Mouse (Mus musculus) heart, embryonic 10.5 days (tissue): ENCODE data around the gene Srbd1. TPM values are rescaled to one million over a fixed set of nuclear protein-coding genes. Genes with fewer than 3 reads are reported as not detected.
A peak's percentile ranks its signal among the peaks of the same experiment; 100 is the strongest.

Experiments
- DNase-seq: peaks from one replicate; pipeline ENCODE4 v3.0.0-alpha.2; 2017; ENCODE audit warnings: low spot score
- H3K27ac ChIP-seq: fragments of 300-500 bp; sonication (generic); 2 replicates; pipeline ENCODE4 v1.5.1; 2016; ENCODE audit warnings: mild to moderate bottlenecking
- H3K27me3 ChIP-seq: fragments of 300-500 bp; sonication (generic); 2 replicates; pipeline ENCODE4 v1.6.1; 2016; ENCODE audit warnings: mild to moderate bottlenecking; ENCODE audit not compliant: poor library complexity, insufficient read depth, severe bottlenecking
- H3K36me3 ChIP-seq: fragments of 300-500 bp; sonication (generic); 2 replicates; pipeline ENCODE4 v1.6.1; 2016; ENCODE audit warnings: mild to moderate bottlenecking, moderate library complexity
- H3K4me1 ChIP-seq: fragments of 300-500 bp; sonication (generic); 2 replicates; pipeline ENCODE4 v1.6.1; 2016; ENCODE audit warnings: mild to moderate bottlenecking
- H3K4me3 ChIP-seq: fragments of 300-500 bp; sonication (generic); 2 replicates; pipeline ENCODE4 v1.5.1; 2016; ENCODE audit warnings: mild to moderate bottlenecking, moderate library complexity
- H3K9me3 ChIP-seq: fragments of 300-500 bp; sonication (generic); 2 replicates; pipeline ENCODE4 v1.6.1; 2016; ENCODE audit warnings: mild to moderate bottlenecking, moderate library complexity
- WGBS: fragments of 180-500 bp; shearing (Covaris S2); methylation state at CpG from one replicate; pipeline ENCODE4 v1.1.7; 2016; 5-methylcytosine and 5-hydroxymethylcytosine counted together
- polyA plus RNA-seq: library from polyadenylated mRNA; unstranded; fragments of >200 nt; fragmentation: Nextera tagmentation; extraction: Ambion mirVana; gene quantifications from 2 replicates; pipeline ENCODE4 v1.2.1, GENCODE M21; 2016

Gene Srbd1
- polyA plus RNA-seq, 1 experiment from 2014 or later = 15.4 TPM

GRCm38 (mm10) chr17:86167320-86168230, 22.6 kb upstream of the Srbd1 start, which contains the start of gene Prkce:
Gene Prkce (plus strand): TSS chr17:86167785.
- under 1% methylated on average over 114 of the region's 115 CpGs for WGBS

GRCm38 (mm10) chr17:86166567-86167319, 21.8 kb upstream of the Srbd1 start:
- H3K36me3 ChIP-seq = 0 out of 2 replicates have a peak, but pooled peaks cover 3% of the 10 kb centered on the region
- H3K4me1 ChIP-seq = peaks cover 49% of the 10 kb centered on the region
- under 1% methylated on average over 46 of the region's 46 CpGs for WGBS

More at GRCm38 (mm10) chr17:86167320-86168230, 22.6 kb upstream of the Srbd1 start, which contains the start of gene Prkce:
- Histone ChIP-seq H3K4me1 (peaks cover 41% of the 10 kb centered on the region), H3K9me3 (no peaks in the 10 kb centered on the region), H3K36me3 (peaks cover 7% of the 10 kb centered on the region), H3K4me3 (peak within 1 kb of the TSS; percentile 93), H3K27me3 (no peaks in the 10 kb centered on the region), H3K27ac (peak within 1 kb of the TSS; percentile 98)
- DNase-seq = peak; percentile 94

GRCm38 (mm10) chr17:86166051-86166566, 21.1 kb upstream of the Srbd1 start:
- 1% methylated on average over 19 of the region's 19 CpGs for WGBS
- H3K27me3 ChIP-seq = no peaks in the 10 kb centered on the region
- no peaks in the 10 kb centered on the region for H3K36me3 ChIP-seq
- peak overlapping the region; percentile 93 for H3K4me3 ChIP-seq
- no peaks in the 10 kb centered on the region for H3K9me3 ChIP-seq
- H3K27ac ChIP-seq = peak overlapping the region; percentile 98
- H3K4me1 ChIP-seq = peaks cover 52% of the 10 kb centered on the region
- DNase-seq = no peak

More at GRCm38 (mm10) chr17:86166567-86167319, 21.8 kb upstream of the Srbd1 start:
- Histone ChIP-seq H3K4me3 (peak overlapping the region; percentile 93), H3K27ac (peak overlapping the region; percentile 98), H3K9me3 (no peaks in the 10 kb centered on the region), H3K27me3 (no peaks in the 10 kb centered on the region)
- DNase-seq = peak; percentile 87

GRCm38 (mm10) chr17:86164416-86164815, 19.4 kb upstream of the Srbd1 start:
- no peak for DNase-seq
- H3K4me3 ChIP-seq = no peak overlapping the region
- WGBS = 82% methylated on average over 7 of the region's 7 CpGs
- H3K9me3 ChIP-seq = no peaks in the 10 kb centered on the region
- H3K27me3 ChIP-seq = no peaks in the 10 kb centered on the region
- H3K36me3 ChIP-seq = no peaks in the 10 kb centered on the region
- H3K4me1 ChIP-seq = peaks cover 35% of the 10 kb centered on the region
- no peak overlapping the region for H3K27ac ChIP-seq

- 52% methylated on average over 15 of the region's 15 CpGs for WGBS
- Histone ChIP-seq H3K36me3 (no peaks in the 10 kb centered on the region), H3K9me3 (no peaks in the 10 kb centered on the region), H3K27ac (peak overlapping the region; percentile 36; the same call in 1 of the 2 replicates), H3K4me1 (peaks cover 27% of the 10 kb centered on the region), H3K27me3 (no peaks in the 10 kb centered on the region), H3K4me3 (no peak overlapping the region)
- DNase-seq = peak; percentile 83
Observed at GRCm38 (mm10) chr17:86162672-86163071, 17.7 kb upstream of the Srbd1 start.

- no peak overlapping the region for H3K4me3 ChIP-seq
- peaks cover 6% of the 10 kb centered on the region for H3K4me1 ChIP-seq
- no peak overlapping the region for H3K27ac ChIP-seq
- no peaks in the 10 kb centered on the region for H3K36me3 ChIP-seq
- 76% methylated on average over 6 of the region's 6 CpGs for WGBS
- no peaks in the 10 kb centered on the region for H3K27me3 ChIP-seq
- H3K9me3 ChIP-seq = no peaks in the 10 kb centered on the region
- no peak for DNase-seq
Observed at GRCm38 (mm10) chr17:86156999-86157398, 12.0 kb upstream of the Srbd1 start.

GRCm38 (mm10) chr17:86150867-86151348, 5.9 kb upstream of the Srbd1 start:
- H3K4me3 ChIP-seq = no peak overlapping the region
- peaks cover 2% of the 10 kb centered on the region; the same call in 1 of the 2 replicates for H3K4me1 ChIP-seq
- H3K36me3 ChIP-seq = no peaks in the 10 kb centered on the region
- no peaks in the 10 kb centered on the region for H3K27me3 ChIP-seq
- 10% methylated on average over 5 of the region's 5 CpGs for WGBS
- H3K27ac ChIP-seq = no peak overlapping the region
- DNase-seq = peak; percentile 93
- no peaks in the 10 kb centered on the region for H3K9me3 ChIP-seq

- Histone ChIP-seq H3K4me1 (peaks cover 7% of the 10 kb centered on the region; the same call in 1 of the 2 replicates), H3K27ac (no peak overlapping the region), H3K36me3 (no peaks in the 10 kb centered on the region), H3K27me3 (no peaks in the 10 kb centered on the region), H3K9me3 (no peaks in the 10 kb centered on the region), H3K4me3 (no peak overlapping the region)
- 92% methylated on average over 1 of the region's 1 CpGs for WGBS
- no peak for DNase-seq
Observed at GRCm38 (mm10) chr17:86149726-86150125, 4.8 kb upstream of the Srbd1 start.

GRCm38 (mm10) chr17:86144537-86145078, 367 bp downstream of the Srbd1 start:
- Histone ChIP-seq H3K4me3 (peak overlapping the region; percentile 90), H3K4me1 (peaks cover 18% of the 10 kb centered on the region), H3K9me3 (no peaks in the 10 kb centered on the region), H3K36me3 (peaks cover 14% of the 10 kb centered on the region; the same call in 1 of the 2 replicates), H3K27ac (peak overlapping the region; percentile 84), H3K27me3 (no peaks in the 10 kb centered on the region)
- WGBS = under 1% methylated on average over 33 of the region's 33 CpGs
- DNase-seq = peak; percentile 78

GRCm38 (mm10) chr17:86135835-86136234, 9.1 kb downstream of the Srbd1 start:
- no peaks in the 10 kb centered on the region for H3K27me3 ChIP-seq
- no peaks in the 10 kb centered on the region for H3K9me3 ChIP-seq
- no peaks in the 10 kb centered on the region for H3K4me1 ChIP-seq
- no peak for DNase-seq
- WGBS = 77% methylated on average over 10 of the region's 10 CpGs
- peaks cover 62% of the 10 kb centered on the region for H3K36me3 ChIP-seq
- no peak overlapping the region for H3K4me3 ChIP-seq
- H3K27ac ChIP-seq = no peak overlapping the region

GRCm38 (mm10) chr17:86134461-86134860, 10.5 kb downstream of the Srbd1 start:
- H3K36me3 ChIP-seq = peaks cover 67% of the 10 kb centered on the region
- WGBS = 74% methylated on average over 6 of the region's 6 CpGs
- H3K27ac ChIP-seq = no peak overlapping the region
- H3K9me3 ChIP-seq = no peaks in the 10 kb centered on the region
- DNase-seq = no peak
- no peaks in the 10 kb centered on the region for H3K27me3 ChIP-seq
- no peaks in the 10 kb centered on the region for H3K4me1 ChIP-seq
- H3K4me3 ChIP-seq = no peak overlapping the region

GRCm38 (mm10) chr17:86132534-86132933, 12.4 kb downstream of the Srbd1 start:
- no peak for DNase-seq
- Histone ChIP-seq H3K4me1 (no peaks in the 10 kb centered on the region), H3K27ac (no peak overlapping the region), H3K9me3 (no peaks in the 10 kb centered on the region), H3K36me3 (peaks cover 63% of the 10 kb centered on the region), H3K4me3 (no peak overlapping the region), H3K27me3 (no peaks in the 10 kb centered on the region)
- 80% methylated on average over 5 of the region's 5 CpGs for WGBS
